Mouse (Mus musculus) splenic B cell, adult 2 months (primary cell): ENCODE results near the gene Mlana.

ENCODE experiments used
- DNase-seq: peaks from one replicate; pipeline ENCODE4 v3.0.0-alpha.2; 2011; ENCODE audit warnings: low read depth, low spot score
- H3K27me3 ChIP-seq: 2 replicates; pipeline ENCODE4 v1.6.1; 2012; ENCODE audit warnings: mild to moderate bottlenecking, low read length, moderate library complexity, mixed read lengths; ENCODE audit not compliant: control insufficient read depth, poor library complexity, insufficient read depth, severe bottlenecking
- H3K36me3 ChIP-seq: 2 replicates; pipeline ENCODE4 v1.6.1; 2012; ENCODE audit warnings: mild to moderate bottlenecking, low read length, moderate library complexity, mixed read lengths; ENCODE audit not compliant: control insufficient read depth, poor library complexity, insufficient read depth, severe bottlenecking

Mlana gene

DNA sequence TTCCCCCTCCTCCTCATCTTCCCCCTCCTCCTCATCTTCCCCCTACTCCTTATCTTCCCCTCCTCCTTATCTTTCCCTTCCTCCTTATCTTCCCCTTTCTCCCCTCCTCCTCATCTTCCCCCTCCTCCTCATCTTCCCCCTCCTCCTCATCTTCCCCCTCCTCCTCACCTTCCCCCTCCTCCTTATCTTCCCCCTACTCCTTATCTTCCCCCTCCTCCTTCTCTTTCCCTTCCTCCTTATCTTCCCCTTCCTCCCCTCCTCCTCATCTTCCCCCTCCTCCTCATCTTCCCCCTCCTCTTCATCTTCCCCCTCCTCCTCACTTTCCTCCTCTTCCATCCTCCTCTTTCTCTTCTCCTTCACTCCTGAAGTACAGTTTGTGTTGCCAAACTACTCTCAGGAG is 784 bp upstream of the Mlana start:
- Histone ChIP-seq H3K27me3 (no peaks in the 10 kb centered on the region), H3K36me3 (no peaks in the 10 kb centered on the region)
- DNase-seq, result no peak

DNA sequence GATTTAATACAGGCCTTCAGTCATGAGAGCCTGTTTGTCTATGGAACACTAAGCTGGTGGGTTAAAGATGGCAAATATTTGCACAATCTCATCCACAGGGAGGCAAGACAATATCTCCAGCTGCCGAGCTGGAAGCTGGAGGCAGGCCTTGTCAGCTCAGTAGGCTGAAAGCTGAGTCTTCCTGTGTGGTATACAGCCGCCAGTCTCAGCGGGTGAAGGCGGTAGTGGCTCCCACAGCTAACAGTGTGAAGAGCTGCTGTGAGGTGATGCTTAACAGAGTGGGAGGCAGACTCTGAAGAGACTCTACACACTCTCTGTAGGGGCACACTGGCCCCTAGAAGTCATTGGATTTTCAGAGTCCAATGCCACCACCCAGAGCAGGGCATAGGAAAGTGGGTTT is 4.1 kb downstream of the Mlana start:
- Histone ChIP-seq H3K36me3 (no peaks in the 10 kb centered on the region), H3K27me3 (no peaks in the 10 kb centered on the region)
- no peak for DNase-seq

DNA sequence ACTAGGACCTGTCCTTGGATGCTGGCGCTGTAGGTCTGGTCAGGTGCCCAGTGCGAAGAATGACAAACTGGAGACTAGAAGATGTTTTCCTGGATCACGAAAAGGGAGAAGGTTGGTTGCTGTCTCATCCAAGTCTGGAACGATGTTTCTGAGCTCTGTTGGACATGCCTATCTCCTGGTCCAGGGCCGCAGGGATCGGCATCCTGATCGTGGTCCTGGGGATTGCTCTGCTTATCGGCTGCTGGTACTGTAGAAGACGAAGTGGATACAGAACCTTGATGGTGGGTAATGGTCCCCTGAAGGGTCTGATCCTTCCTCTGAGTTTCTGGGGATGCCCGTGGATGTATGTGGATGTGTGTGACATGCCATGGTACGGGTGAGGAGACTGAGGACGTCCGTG is 6.8 kb downstream of the Mlana start:
- no peaks in the 10 kb centered on the region for H3K36me3 ChIP-seq
- H3K27me3 ChIP-seq, result no peaks in the 10 kb centered on the region
- DNase-seq, result no peak

DNA sequence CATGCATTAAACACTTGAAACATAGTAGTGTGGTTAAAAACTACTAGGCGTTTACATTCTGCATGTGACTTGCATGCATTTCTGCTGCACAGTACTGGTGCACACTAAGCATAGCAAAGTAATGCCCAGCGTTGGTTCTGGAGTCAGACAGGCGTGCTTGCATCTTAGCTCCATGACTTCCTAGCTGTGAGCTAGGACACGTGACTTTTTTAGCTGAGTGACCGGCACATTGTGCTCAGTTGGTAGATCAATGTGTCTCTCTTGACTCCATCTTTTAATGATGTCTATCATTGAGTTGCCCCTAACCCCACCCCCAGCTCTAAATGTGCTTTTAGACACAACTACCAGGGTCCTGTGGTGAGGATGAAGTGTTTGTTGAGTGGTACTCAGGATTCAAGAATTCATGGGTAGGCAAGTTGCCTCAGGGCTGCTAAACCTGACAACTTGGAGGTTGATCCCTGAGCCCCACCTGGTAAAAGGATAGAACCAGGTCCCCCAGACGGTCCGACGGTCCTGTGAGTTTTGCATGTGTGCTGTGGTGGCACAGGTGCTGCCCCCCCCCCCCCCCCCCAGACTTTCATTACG is 9.8 kb downstream of the Mlana start:
- DNase-seq, result no peak
- no peaks in the 10 kb centered on the region for H3K27me3 ChIP-seq

DNA sequence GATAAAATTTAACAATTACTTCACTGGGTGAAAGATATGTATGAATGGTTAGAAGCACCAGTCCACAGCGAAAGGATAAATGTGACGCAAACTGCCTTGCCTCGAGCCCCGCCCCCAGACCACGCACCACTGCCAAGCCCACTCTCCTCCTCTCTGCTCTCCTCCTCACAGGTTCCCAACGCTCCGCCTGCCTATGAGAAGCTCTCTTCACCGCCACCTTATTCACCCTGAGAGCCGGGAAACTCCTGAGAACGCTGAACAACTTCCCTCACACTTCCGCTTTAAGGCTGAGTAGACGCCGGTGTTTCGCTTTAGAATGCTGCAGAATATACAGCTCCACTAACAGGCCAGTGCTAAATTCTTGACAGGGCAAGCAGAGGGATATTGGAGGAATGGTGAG is 10.4 kb downstream of the Mlana start:
- Histone ChIP-seq H3K36me3 (no peaks in the 10 kb centered on the region), H3K27me3 (no peaks in the 10 kb centered on the region)
- DNase-seq, result peak; percentile 72

More for the DNA sequence above, 9.8 kb downstream of the Mlana start:
- H3K36me3 ChIP-seq, result no peaks in the 10 kb centered on the region

DNA sequence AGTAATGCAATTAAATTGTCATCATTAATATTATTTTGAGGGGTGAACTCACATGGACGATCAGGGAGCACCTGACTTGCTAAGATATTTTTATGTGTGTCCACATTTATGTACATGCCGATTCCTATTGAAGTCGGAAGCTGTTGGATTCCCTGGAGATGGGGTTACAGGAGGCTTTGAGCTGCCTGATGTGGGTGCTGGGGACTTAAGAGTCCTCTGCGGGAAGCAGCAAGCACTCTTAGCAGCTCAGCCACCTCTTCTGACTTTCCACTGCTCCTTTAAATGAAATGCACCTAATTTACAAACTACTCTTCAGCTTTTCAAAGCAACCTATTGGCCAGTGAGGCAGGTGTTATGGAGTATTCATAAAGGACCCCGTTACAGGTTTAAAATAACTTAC is 10.8 kb downstream of the Mlana start:
- no peaks in the 10 kb centered on the region for H3K36me3 ChIP-seq
- no peak for DNase-seq
- no peaks in the 10 kb centered on the region for H3K27me3 ChIP-seq

DNA sequence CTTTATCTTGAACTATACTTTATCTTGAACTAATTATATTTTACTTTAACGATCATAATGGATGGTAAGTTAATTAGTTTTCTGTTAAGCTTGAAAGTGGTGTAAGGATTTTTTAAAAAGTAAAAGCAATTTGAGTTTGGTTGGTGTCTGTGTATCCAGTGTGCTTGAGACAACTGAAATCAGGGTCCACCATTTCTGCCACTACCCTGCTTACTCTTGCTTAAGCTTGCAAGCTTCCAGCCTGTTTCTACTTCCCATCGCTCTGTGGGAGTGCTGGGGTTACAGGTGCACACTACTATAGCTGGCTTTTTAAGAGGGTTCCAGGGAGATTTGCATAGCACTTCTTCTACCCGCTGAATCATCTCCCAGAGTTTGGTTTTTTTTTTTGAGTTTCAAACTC is 11.8 kb downstream of the Mlana start:
- no peak for DNase-seq
- Histone ChIP-seq H3K27me3 (no peaks in the 10 kb centered on the region), H3K36me3 (no peaks in the 10 kb centered on the region)

DNA sequence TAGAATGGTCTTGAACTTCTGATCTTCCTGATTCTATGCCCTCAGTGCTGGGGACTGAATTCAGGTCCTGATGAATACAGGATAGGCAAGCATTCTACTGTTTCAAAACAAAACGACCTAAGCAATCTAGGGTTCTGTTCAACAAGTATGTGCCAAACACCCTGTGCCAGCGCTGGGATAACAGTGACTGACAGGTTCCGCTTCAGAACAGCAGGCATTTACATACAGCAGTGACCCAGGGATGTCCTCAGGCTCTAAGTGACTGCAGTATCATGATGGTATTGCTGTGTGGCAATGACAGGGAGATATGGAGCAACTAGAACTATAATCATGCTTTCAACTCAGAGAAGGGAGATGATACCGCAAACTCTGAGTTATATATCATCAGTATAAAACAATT is 15.8 kb downstream of the Mlana start:
- Histone ChIP-seq H3K27me3 (no peaks in the 10 kb centered on the region), H3K36me3 (peaks cover 2% of the 10 kb centered on the region; the same call in 1 of the 2 replicates)
- no peak for DNase-seq

DNA sequence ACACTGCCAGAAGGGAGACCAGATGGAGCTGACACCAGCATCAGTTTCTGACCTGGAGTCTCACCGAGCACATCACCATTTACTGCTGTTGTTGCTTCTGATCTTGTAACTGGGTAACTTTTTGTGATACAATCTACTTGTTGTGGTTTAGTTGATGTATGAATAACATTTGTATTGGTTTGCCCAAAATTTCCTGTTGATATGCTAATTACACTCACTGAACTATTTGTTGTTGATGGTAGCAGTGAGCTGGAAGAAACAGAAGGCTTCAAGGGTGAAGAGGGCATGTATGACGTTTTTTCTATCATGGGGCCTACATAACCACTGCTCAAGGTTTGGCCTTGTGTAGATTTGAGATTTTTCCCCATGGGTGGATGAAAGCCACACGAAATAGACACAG is 20.2 kb downstream of the Mlana start:
- Histone ChIP-seq H3K36me3 (peaks cover 5% of the 10 kb centered on the region; the same call in 1 of the 2 replicates), H3K27me3 (no peaks in the 10 kb centered on the region)
- DNase-seq, result no peak

DNA sequence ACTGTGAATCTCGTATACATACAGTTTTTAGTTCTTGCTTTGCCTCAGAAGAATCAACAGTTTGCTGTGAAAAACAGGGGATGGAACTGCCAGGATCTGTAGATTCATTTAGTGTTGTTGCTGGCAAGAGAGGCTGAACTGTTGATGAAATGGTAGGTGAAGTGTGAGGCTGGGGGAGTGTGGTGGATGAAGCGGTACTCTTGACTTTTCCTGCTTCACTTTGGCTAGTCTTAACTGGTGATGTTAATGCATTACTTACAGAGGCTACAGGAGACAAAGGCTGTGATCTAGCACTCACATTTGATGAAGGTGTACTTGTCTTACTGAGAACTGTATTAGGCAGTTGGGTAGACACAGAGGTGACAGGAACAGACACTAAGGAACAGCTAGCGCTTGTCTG is 20.9 kb downstream of the Mlana start:
- H3K27me3 ChIP-seq, result no peaks in the 10 kb centered on the region
- peaks cover 5% of the 10 kb centered on the region; the same call in 1 of the 2 replicates for H3K36me3 ChIP-seq
- DNase-seq, result no peak

DNA sequence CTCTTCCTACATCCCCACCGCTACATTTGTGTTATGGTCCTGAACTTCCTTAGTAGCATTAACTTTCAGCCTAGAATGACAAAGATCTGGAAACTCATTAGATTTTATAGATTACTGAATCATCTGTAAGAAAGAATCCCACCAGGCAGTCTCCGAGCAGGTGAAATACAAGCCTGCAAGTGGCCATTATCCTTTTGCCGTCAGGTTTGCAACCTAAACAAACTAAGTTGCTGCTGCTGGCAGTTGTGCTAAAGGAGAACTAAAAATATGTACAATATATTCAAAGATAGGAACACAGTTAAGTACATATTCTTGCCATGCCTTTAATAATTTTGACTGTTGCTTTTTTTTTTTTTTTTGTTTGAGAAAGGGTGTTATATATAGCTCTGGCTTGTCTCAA is 37.8 kb downstream of the Mlana start:
- DNase-seq, result no peak
- no peaks in the 10 kb centered on the region for H3K27me3 ChIP-seq
- no peaks in the 10 kb centered on the region for H3K36me3 ChIP-seq

GRCm38 (mm10) chr19:29739608-29740007 is 42.0 kb downstream of the Mlana start:
- peak; percentile 22 for DNase-seq
- Histone ChIP-seq H3K27me3 (no peaks in the 10 kb centered on the region), H3K36me3 (no peaks in the 10 kb centered on the region)

DNA sequence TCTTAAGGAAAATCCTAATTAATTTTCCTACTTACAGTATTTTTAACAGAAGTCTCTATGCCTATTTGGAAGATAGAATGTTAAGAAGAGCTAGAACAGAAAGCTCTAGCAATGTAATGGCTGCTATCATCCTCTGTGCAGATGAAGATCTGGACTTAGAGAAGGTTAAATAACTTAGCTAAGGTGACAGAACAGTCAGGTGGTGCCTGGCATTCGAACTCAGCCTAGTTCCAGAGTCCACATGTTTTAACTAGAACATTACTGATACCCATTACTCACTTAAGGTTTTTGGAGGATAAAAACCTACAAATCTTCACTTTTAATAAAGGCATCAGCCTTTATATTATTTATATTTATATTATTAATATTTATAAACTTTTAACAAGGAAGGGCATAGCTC is 43.0 kb downstream of the Mlana start:
- H3K27me3 ChIP-seq, result no peaks in the 10 kb centered on the region
- no peaks in the 10 kb centered on the region for H3K36me3 ChIP-seq
- no peak for DNase-seq

DNA sequence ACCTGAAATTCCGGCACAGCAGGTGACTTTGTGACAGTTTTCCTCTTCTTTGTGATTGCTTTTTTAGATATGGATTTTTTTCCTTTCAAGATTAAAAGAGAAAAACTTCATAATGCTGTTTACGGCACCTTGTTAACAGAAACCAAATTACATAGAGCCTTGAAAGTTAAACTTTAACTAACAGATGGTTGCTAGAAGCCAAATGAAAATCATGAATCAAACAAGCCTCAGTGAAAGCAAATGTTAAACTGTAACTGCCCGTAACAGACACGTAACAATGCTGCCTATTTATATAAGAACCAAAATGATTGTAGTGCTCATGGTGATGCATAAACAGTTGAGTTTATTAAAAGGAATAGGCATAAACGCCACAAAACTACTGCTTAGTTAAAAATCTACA is 45.9 kb downstream of the Mlana start:
- no peaks in the 10 kb centered on the region for H3K27me3 ChIP-seq
- no peak for DNase-seq
- no peaks in the 10 kb centered on the region for H3K36me3 ChIP-seq

DNA sequence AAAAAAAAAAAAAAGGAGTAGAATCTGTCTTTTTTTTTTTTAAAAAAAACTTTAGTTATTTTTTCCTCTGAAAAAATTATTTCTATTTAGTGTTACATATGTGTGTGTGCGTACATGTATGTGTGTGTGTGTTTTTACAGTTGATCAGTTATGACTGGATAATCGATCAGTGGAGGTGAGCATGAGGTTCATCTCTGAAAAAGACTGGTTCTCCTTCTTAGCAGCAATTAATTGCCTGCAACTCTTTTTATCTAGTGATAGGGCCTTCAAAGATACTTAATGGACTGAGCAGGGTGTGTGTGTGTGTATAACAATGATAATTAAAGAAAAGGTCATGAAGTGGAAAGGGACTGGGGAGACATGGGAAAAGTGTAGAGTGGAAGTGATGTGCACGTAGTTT is 53.4 kb downstream of the Mlana start:
- no peak for DNase-seq
- 0 out of 2 replicates have a peak, but pooled peaks cover 2% of the 10 kb centered on the region for H3K36me3 ChIP-seq
- H3K27me3 ChIP-seq, result no peaks in the 10 kb centered on the region

- DNase-seq, result no peak
- Histone ChIP-seq H3K36me3 (0 out of 2 replicates have a peak, but pooled peaks cover 2% of the 10 kb centered on the region), H3K27me3 (no peaks in the 10 kb centered on the region)
Measured at GRCm38 (mm10) chr19:29753939-29754338, 56.3 kb downstream of the Mlana start.
